Mouse (Mus musculus) limb, embryonic 14.5 days (tissue): ENCODE measurements around the gene Erc1. TPM values are rescaled to one million over a fixed set of nuclear protein-coding genes. Genes with fewer than 3 reads are reported as not detected.

Source experiments
- ATAC-seq: fragments of 200-750 bp; cut with Nextera tagmentation; 2 replicates; pipeline ENCODE4 v1.8.0; 2017; ENCODE audit warnings: low read depth, moderate number of reproducible peaks, moderate TSS enrichment; ENCODE audit not compliant: low FRiP score
- DNase-seq: peaks from one replicate; pipeline ENCODE4 v3.0.0-alpha.2; 2015; ENCODE audit warnings: low spot score
- H3K27ac ChIP-seq: fragments of 300-500 bp; sonication (generic); replicated peaks from 2 replicates; pipeline ENCODE4 v1.5.1; 2014; ENCODE audit warnings: low read depth, mild to moderate bottlenecking, low read length, moderate library complexity, mixed read lengths
- H3K27me3 ChIP-seq: fragments of 300-500 bp; sonication (generic); 2 replicates; pipeline ENCODE4 v1.6.1; 2014; ENCODE audit warnings: low read length, mixed read lengths; ENCODE audit not compliant: control insufficient read depth, insufficient read depth
- H3K36me3 ChIP-seq: fragments of 300-500 bp; sonication (generic); 2 replicates; pipeline ENCODE4 v1.6.1; 2014; ENCODE audit warnings: mild to moderate bottlenecking, low read length, moderate library complexity, mixed read lengths; ENCODE audit not compliant: control insufficient read depth, insufficient read depth
- H3K4me1 ChIP-seq: fragments of 300-500 bp; sonication (generic); 2 replicates; pipeline ENCODE4 v1.6.1; 2014; ENCODE audit warnings: antibody characterized with exemption, low read length, mixed read lengths; ENCODE audit not compliant: control insufficient read depth, insufficient read depth
- H3K4me2 ChIP-seq: fragments of 300-500 bp; sonication (generic); replicated peaks from 2 replicates; pipeline ENCODE4 v1.6.1; 2014; ENCODE audit warnings: low read depth, mild to moderate bottlenecking, low read length, moderate library complexity; ENCODE audit not compliant: severe bottlenecking
- H3K4me3 ChIP-seq: fragments of 300-500 bp; sonication (generic); replicated peaks from 2 replicates; pipeline ENCODE4 v1.5.1; 2014; ENCODE audit warnings: low read length
- H3K9ac ChIP-seq: fragments of 300-500 bp; sonication (generic); 2 replicates; pipeline ENCODE4 v1.6.1; 2014; ENCODE audit warnings: mild to moderate bottlenecking, low read depth, low read length, moderate library complexity; ENCODE audit not compliant: severe bottlenecking
- H3K9me3 ChIP-seq: fragments of 300-500 bp; sonication (generic); 2 replicates; pipeline ENCODE4 v1.6.1; 2016; ENCODE audit warnings: low read length; ENCODE audit not compliant: control insufficient read depth
- POLR2A ChIP-seq: fragments of 200-500 bp; IDR thresholded peaks from 2 replicates; pipeline ENCODE4 v1.8.0; 2012; ENCODE audit warnings: inconsistent platforms, mild to moderate bottlenecking, moderate library complexity, borderline replicate concordance; ENCODE audit not compliant: insufficient read depth, insufficient read length; ENCODE audit errors: extremely low read depth
- WGBS: fragments of 180-500 bp; shearing (Covaris S2); extraction: QIAGEN DNeasy Blood & Tissue Kit; methylation state at CpG from one replicate; pipeline ENCODE4 v1.1.7; 2014; 5-methylcytosine and 5-hydroxymethylcytosine counted together
- polyA plus RNA-seq, 2 experiments: library from polyadenylated mRNA; depleted of rRNA in 1 of 2; stranded (reverse) in 1 of 2; unstranded in 1 of 2; fragments of >200 nt; fragmentation: Nextera tagmentation in 1 of 2; extraction: Ambion mirVana in 1 of 2; gene quantifications; 2 replicates each; pipeline versions ENCODE4 v1.2.1 to v1.2.3; 2012 to 2014

Gene Erc1
- polyA plus RNA-seq, 2 experiments: 19.1 to 29.3 TPM

DNA sequence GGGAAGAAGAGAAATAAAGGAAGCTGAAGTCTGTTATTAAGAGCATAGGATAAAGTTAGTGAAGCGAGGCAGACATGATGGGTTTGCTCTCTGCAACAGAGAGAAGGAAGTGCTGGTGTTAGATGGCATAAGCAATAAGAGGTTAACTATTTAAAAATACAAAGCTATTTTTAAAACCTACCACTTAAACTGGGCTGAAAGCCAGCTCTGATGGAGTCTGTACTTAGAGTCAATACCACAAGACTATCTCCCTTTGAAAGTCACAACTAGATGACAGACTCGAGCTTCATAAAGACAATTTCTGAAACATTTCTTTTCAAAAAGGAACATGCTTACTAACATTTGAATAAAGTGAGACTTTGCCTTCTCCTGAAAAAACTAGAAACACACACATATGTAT is 134.0 kb downstream of the Erc1 start:
- no peak overlapping the region for H3K27ac ChIP-seq
- H3K4me1 ChIP-seq: no peaks in the 10 kb centered on the region
- no peak overlapping the region for H3K9ac ChIP-seq
- ATAC-seq: no peak
- DNase-seq: no peak
- no peak for TF ChIP-seq POLR2A
- H3K27me3 ChIP-seq: no peaks in the 10 kb centered on the region
- H3K36me3 ChIP-seq: peaks cover 10% of the 10 kb centered on the region
- H3K4me3 ChIP-seq: no peak overlapping the region
- H3K4me2 ChIP-seq: no peak overlapping the region
- 84% methylated on average over 2 of the region's 2 CpGs for WGBS
- no peaks in the 10 kb centered on the region for H3K9me3 ChIP-seq

DNA sequence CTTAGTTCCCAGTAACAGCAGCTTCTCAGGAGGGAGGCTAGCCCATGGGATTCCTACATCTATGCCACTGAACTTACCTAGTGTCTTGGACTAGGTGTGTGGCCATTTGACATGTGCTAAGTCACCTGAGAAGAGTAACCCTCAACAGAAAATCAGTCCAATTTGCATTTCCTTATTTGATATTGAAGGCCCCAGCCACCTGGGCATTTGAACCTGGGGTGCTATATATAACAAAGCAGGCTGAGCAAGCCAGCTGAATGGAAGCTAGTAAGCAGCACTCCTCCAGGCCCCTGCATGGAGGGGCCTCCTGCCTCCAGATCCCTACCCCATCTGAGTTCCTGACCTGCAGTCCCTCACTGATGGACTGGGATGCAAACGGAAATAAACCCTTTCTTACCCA is 135.5 kb downstream of the Erc1 start:
- no peaks in the 10 kb centered on the region for H3K9me3 ChIP-seq
- no peak overlapping the region for H3K27ac ChIP-seq
- ATAC-seq: no peak
- DNase-seq: no peak
- peaks cover 10% of the 10 kb centered on the region for H3K36me3 ChIP-seq
- H3K4me1 ChIP-seq: no peaks in the 10 kb centered on the region
- no peak overlapping the region for H3K4me3 ChIP-seq
- H3K27me3 ChIP-seq: no peaks in the 10 kb centered on the region
- no peak for TF ChIP-seq POLR2A
- no peak overlapping the region for H3K4me2 ChIP-seq
- no peak overlapping the region for H3K9ac ChIP-seq
- WGBS: 78% methylated on average over 1 of the region's 1 CpGs

DNA sequence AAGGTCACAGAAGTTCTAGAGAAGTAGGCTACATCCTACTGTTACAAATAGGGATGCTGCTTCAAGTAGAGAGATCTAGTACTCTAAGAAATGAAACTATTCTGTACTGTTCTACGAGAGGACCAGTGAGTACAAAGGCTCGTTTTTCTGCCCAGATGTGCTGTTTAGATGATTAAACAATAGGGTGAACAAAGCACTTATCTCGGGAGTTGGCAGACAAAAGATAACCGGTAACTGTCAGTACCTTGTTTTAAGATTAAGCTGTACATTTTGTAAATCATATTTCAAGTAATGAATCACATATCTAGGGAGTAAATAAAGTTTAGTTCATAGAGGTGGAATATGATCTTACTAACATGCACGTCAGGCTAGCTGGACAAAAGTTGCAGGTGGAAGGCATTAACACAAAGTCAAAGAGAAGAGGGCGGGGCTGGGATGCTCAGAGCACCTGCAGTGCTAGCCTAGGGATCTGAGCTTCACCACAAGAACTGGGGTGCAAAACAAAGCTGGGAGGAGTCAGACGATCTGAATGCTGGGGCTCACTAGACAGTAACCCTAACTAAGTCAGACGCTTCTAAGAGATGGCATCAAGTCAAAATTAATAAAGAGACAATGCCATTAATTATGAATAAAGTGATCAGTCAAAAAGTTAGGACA is 136.2 kb downstream of the Erc1 start:
- Histone ChIP-seq H3K27me3 (no peaks in the 10 kb centered on the region), H3K9me3 (no peaks in the 10 kb centered on the region), H3K4me3 (no peak overlapping the region), H3K4me1 (no peaks in the 10 kb centered on the region), H3K27ac (no peak overlapping the region), H3K9ac (no peak overlapping the region), H3K36me3 (peaks cover 10% of the 10 kb centered on the region), H3K4me2 (no peak overlapping the region)
- DNase-seq (no peak), ATAC-seq (no peak)
- no peak for TF ChIP-seq POLR2A
- 78% methylated on average over 8 of the region's 8 CpGs for WGBS

DNA sequence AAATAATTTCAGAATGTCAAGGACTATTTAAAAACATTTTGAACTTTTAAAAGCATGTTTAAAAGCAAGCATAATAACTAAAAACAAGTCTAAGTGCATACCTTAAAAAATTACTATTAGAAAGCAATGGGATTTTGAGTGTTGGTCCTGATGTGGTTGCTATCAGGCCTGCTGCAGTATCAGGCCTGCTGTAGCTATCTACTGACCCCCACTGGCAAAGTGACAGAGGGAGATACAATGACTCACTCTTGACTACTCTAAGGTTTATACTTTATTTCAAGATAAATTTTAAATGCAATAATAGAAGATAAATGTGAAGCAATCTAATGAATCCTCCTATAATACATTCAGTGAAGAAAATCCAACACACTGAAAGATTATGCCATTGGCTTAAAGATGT is 138.4 kb downstream of the Erc1 start:
- no peak for DNase-seq
- no peak for ATAC-seq

DNA sequence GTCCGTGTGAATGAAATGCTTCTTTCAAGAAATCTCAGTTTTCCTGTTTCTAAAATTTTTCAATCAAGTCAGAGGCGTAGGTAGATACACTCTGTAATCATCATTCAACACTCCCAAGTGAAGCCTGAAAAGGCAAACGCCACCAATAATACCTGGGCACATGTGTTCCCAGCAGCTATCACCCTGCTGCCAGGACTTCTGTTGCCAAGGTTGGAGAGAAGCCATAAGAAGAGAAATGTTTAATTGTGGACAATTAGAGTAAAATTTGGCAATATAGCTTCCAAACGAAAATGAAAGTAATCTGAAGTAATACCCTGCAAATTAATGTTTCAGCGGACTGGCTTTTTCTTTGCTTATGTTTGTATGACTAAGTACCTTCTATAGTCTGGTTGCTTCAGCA is 140.1 kb downstream of the Erc1 start:
- Histone ChIP-seq H3K27me3 (no peaks in the 10 kb centered on the region), H3K36me3 (peaks cover 1% of the 10 kb centered on the region; the same call in 1 of the 2 replicates), H3K4me2 (no peak overlapping the region), H3K4me3 (no peak overlapping the region), H3K4me1 (no peaks in the 10 kb centered on the region), H3K9me3 (no peaks in the 10 kb centered on the region), H3K9ac (no peak overlapping the region), H3K27ac (no peak overlapping the region)
- ATAC-seq: no peak
- no peak for DNase-seq
- TF ChIP-seq POLR2A: no peak
- 83% methylated on average over 5 of the region's 5 CpGs for WGBS

More for the DNA sequence above, 138.4 kb downstream of the Erc1 start:
- H3K4me2 ChIP-seq: no peak overlapping the region
- H3K9ac ChIP-seq: no peak overlapping the region
- TF ChIP-seq POLR2A: no peak
- H3K4me1 ChIP-seq: no peaks in the 10 kb centered on the region
- no peaks in the 10 kb centered on the region for H3K27me3 ChIP-seq
- no peak overlapping the region for H3K27ac ChIP-seq
- peaks cover 10% of the 10 kb centered on the region for H3K36me3 ChIP-seq
- H3K4me3 ChIP-seq: no peak overlapping the region
- no peaks in the 10 kb centered on the region for H3K9me3 ChIP-seq

DNA sequence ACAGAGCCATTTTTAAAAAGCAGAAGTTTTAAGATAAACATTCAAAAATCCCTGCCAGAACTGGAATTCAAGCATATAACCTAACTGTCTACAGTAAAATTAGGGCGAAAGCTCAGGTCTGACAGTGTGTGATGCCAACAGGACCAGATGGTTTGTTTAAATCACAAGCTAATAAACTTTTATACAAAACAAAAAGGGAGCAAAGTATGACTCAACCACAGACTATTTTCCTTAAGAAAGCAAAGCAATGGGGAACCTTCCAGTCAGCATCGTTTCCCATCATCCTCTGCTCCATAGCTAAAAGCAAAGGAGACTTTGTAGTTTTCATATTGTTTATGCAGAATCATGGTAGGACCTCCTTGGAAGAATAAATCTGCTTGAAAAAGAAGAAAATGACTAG is 143.1 kb downstream of the Erc1 start:
- DNase-seq (no peak), ATAC-seq (no peak)
- Histone ChIP-seq H3K4me3 (no peak overlapping the region), H3K9me3 (no peaks in the 10 kb centered on the region), H3K4me2 (no peak overlapping the region), H3K27me3 (no peaks in the 10 kb centered on the region), H3K36me3 (no peaks in the 10 kb centered on the region; the same call in 1 of the 2 replicates), H3K9ac (no peak overlapping the region), H3K4me1 (no peaks in the 10 kb centered on the region), H3K27ac (no peak overlapping the region)
- no peak for TF ChIP-seq POLR2A
- WGBS: 76% methylated on average over 2 of the region's 2 CpGs
